Mouse (Mus musculus): Measurements from ENCODE around the gene Pcolce2. TPM values are rescaled to one million over a fixed set of nuclear protein-coding genes. Genes with fewer than 3 reads are reported as not detected.

Gene Pcolce2
- total and polyA plus RNA-seq, 3 experiments: not detected

DNA sequence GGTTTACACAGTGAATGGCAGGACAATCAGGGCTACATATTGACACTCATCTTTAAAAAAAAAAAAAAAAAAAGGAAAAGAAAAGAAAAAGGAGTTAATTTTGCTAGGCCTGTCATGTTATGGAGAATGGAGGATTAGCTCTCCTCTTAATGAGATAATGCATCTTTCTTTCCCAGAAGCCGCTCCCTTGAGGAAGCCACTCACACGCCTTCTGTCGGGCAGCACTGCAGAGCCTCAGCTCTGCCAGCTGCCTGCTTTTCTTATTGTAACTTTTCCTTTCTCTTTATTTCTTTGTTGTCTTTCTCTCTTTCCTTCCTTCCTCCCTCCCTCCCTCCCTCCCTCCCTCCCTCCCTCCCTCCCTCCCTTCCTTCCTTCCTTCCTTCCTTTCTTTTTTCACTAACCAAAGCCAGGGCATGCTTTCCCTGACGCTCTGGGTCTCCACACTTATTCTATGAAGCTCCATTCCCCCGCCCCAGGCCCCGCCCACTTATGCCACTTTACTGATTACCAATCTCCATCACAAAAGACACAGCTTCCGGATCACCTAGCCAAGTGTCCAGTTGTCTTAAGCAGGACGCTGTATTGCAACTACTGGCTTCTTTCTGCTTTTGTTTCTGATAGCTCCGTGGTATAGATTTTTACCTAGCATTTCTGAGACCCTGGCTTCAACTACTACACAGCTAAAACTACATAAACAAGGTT, 23.8 kb upstream of the Pcolce2 start:
- no peak for DNase-seq (ENCODE audit: low read depth, low spot score)
- Histone ChIP-seq H3K4me3 (ENCODE audit: control insufficient read depth in 1 of 2, insufficient read depth in 1 of 2, low read depth in 2 of 2, low read length in 2 of 2) (no peak overlapping the region), H3K9me3 (replicated peaks; ENCODE audit: insufficient read depth, low read length) (no peaks in the 10 kb centered on the region), H3K9ac (ENCODE audit: control insufficient read depth, low read depth, low read length, poor library complexity, severe bottlenecking) (no peak overlapping the region), H3K36me3 (ENCODE audit: control insufficient read depth in 1 of 2, insufficient read depth in 2 of 2, low read length in 2 of 2) (no peaks in the 10 kb centered on the region), H3K4me1 (ENCODE audit: control insufficient read depth in 1 of 2, insufficient read depth in 2 of 2, low read length in 2 of 2) (no peaks in the 10 kb centered on the region), H3K27ac (ENCODE audit: control insufficient read depth, low read depth, low read length) (no peak overlapping the region), H3K27me3 (ENCODE audit: control insufficient read depth in 1 of 2, insufficient read depth in 2 of 2, low read length in 2 of 2) (no peaks in the 10 kb centered on the region), H3K79me2 (ENCODE audit: control insufficient read depth, insufficient read depth, low read length, poor library complexity) (no peaks in the 10 kb centered on the region)
- TF ChIP-seq RCOR1 (IDR thresholded peaks at IDR 0.05; ENCODE audit: low read depth, low read length) (no peak), MEF2A (IDR thresholded peaks at IDR 0.05; ENCODE audit: extremely low read depth, insufficient replicate concordance, low read depth, low read length, poor library complexity, severe bottlenecking) (no peak), GABPA (IDR thresholded peaks at IDR 0.05; ENCODE audit: low read depth, low read length) (no peak), BHLHE40 (IDR thresholded peaks at IDR 0.05; ENCODE audit: borderline replicate concordance, low read depth, low read length) (no peak), USF2 (IDR thresholded peaks at IDR 0.05; ENCODE audit: borderline replicate concordance in 1 of 2, insufficient read depth in 1 of 2, low read depth in 1 of 2, low read length in 2 of 2) (no peak), MAZ (IDR thresholded peaks at IDR 0.05; ENCODE audit: low read depth, low read length) (no peak), JUND (IDR thresholded peaks at IDR 0.05; ENCODE audit: low read depth, low read length) (no peak), SIN3A (IDR thresholded peaks at IDR 0.05; ENCODE audit: low read length) (no peak), GATA1 (IDR thresholded peaks at IDR 0.05; ENCODE audit: low read depth, low read length) (no peak), MYB (IDR thresholded peaks at IDR 0.05; ENCODE audit: low read depth, low read length) (no peak), MAFK (IDR thresholded peaks at IDR 0.05; ENCODE audit: borderline replicate concordance, low read depth, low read length) (no peak), NRF1 (IDR thresholded peaks at IDR 0.05; ENCODE audit: insufficient read depth, low read depth, low read length, poor library complexity, severe bottlenecking) (no peak), NELFE (IDR thresholded peaks at IDR 0.05; ENCODE audit: low read depth, low read length) (no peak), POLR2AphosphoS5 (IDR thresholded peaks at IDR 0.05; ENCODE audit: borderline replicate concordance, low read depth, low read length) (no peak), EP300 (IDR thresholded peaks at IDR 0.05; ENCODE audit: low read depth in 1 of 2, low read length in 2 of 2) (no peak), TAL1 (IDR thresholded peaks at IDR 0.05; ENCODE audit: low read length) (no peak), RAD21 (IDR thresholded peaks at IDR 0.05; ENCODE audit: low read depth, low read length) (no peak), ZMIZ1 (IDR thresholded peaks at IDR 0.05; ENCODE audit: low read depth, low read length) (no peak)

All from MEL (cell line).